19 mouse cellular contexts compared by ENCODE assay signal in the genomic region with DNA sequence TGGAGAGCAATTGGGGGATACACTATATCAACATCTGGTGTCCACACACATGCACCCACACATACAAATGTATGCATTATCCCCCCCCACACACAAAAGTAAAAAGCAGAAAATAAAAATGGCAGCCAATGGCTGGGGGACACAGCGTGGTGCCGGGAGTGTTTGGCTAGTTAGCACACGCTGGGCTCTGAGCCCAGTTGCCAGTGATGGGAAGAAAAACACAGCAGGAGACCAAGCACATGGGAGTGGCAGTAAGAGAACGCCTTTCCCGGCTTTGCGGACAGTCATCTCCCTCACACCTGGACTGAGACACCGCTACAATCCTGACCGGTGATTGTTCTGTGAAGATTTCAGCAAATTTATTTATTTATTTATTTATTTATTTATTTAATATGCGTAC. TPM values are rescaled to one million over a fixed set of nuclear protein-coding genes. Genes with fewer than 3 reads are reported as not detected.
DNase-seq lines count a peak whose midpoint lies in the region; ATAC-seq and TF ChIP-seq lines count a peak whose summit lies in the region.
"Had no signal": no experiment of that assay in that cellular context is flagged by ENCODE, and none has a peak within 500 bp of the region (broad histone marks: within the 10 kb centered on the region; RNA-seq: fewer than 3 reads in every experiment).

No protein-coding gene starts in this region.

- H3K9me3 ChIP-seq in forebrain, postnatal 0 days (ENCODE audit: low read length) = no peaks in the 10 kb centered on the region
- no peaks in the 10 kb centered on the region for H3K9me3 ChIP-seq in forebrain, embryonic 15.5 days
- H3K9me3 ChIP-seq: embryonic facial prominence, embryonic 15.5 days; midbrain, embryonic 13.5 days; neural tube, embryonic 15.5 days had no signal

- H3K9ac ChIP-seq in forebrain, postnatal 0 days = no peak overlapping the region
- H3K9ac ChIP-seq in forebrain, embryonic 15.5 days (replicated peaks) = no peak overlapping the region
- H3K9ac ChIP-seq: embryonic facial prominence, embryonic 15.5 days; midbrain, embryonic 13.5 days; neural tube, embryonic 15.5 days had no signal

- WGBS in forebrain, postnatal 0 days = 19% methylated on average over 9 of the region's 9 CpGs
- WGBS in forebrain, embryonic 15.5 days = 24% methylated on average over 9 of the region's 9 CpGs

- H3K4me1 ChIP-seq in forebrain, postnatal 0 days (ENCODE audit: insufficient read depth) = peaks cover 4% of the 10 kb centered on the region; the same call in 1 of the 2 replicates
- peaks cover 23% of the 10 kb centered on the region for H3K4me1 ChIP-seq in forebrain, embryonic 15.5 days

- no peak for ATAC-seq in forebrain, postnatal 0 days
- no peak for ATAC-seq in forebrain, embryonic 15.5 days (replicated peaks)
- ATAC-seq: inflammation-experienced regulatory T-cells, adult 6 months; lung, postnatal 0 days; midbrain, embryonic 13.5 days had no signal

- H3K4me3 ChIP-seq in forebrain, postnatal 0 days (ENCODE audit: low read depth, low read length) = no peak overlapping the region
- no peak overlapping the region for H3K4me3 ChIP-seq in forebrain, embryonic 15.5 days
- no peak overlapping the region for H3K4me3 ChIP-seq in layer of hippocampus, adult 2 months
- H3K4me3 ChIP-seq: embryonic facial prominence, embryonic 15.5 days; midbrain, embryonic 13.5 days; neural tube, embryonic 15.5 days had no signal

- H3K27me3 ChIP-seq in forebrain, postnatal 0 days (ENCODE audit: insufficient read depth, low read length) = no peaks in the 10 kb centered on the region
- no peaks in the 10 kb centered on the region for H3K27me3 ChIP-seq in forebrain, embryonic 15.5 days
- H3K27me3 ChIP-seq: embryonic facial prominence, embryonic 15.5 days; midbrain, embryonic 13.5 days; neural tube, embryonic 15.5 days had no signal

- H3K27ac ChIP-seq in forebrain, postnatal 0 days (ENCODE audit: low read depth, low read length) = no peak overlapping the region
- no peak overlapping the region for H3K27ac ChIP-seq in forebrain, embryonic 15.5 days (replicated peaks)
- no peak overlapping the region for H3K27ac ChIP-seq in layer of hippocampus, adult 2 months
- H3K27ac ChIP-seq: embryonic facial prominence, embryonic 15.5 days; midbrain, embryonic 13.5 days; neural tube, embryonic 15.5 days had no signal

- H3K4me2 ChIP-seq in forebrain, postnatal 0 days (ENCODE audit: low read depth) = no peak overlapping the region
- no peak overlapping the region for H3K4me2 ChIP-seq in forebrain, embryonic 15.5 days (replicated peaks)
- H3K4me2 ChIP-seq: embryonic facial prominence, embryonic 15.5 days; heart, embryonic 11.5 days; midbrain, embryonic 13.5 days; neural tube, embryonic 15.5 days had no signal

- peak; percentile 66 for DNase-seq in forebrain, postnatal 0 days
- DNase-seq in Muller cell, postnatal 12 days (ENCODE audit: inconsistent ontology term) = peak; percentile 66
- DNase-seq in brain, embryonic 14.5 days (ENCODE audit: low read depth) = peak; percentile 82
- DNase-seq in cerebellum, postnatal 25 days = peak; percentile 73 to 81
- DNase-seq in adrenal gland, adult 2 months = no peak
- DNase-seq in layer of hippocampus, adult 2 months (ENCODE audit: low spot score in 2 of 2) = no peak
- DNase-seq: heart, postnatal 10 days; kidney, adult 2 months; kidney, postnatal 14 days; liver; right cerebral cortex, postnatal 25 days; thymus, adult 18-20 months had no signal

- no peak for TF ChIP-seq CTCF in forebrain, postnatal 0 days (IDR thresholded peaks at IDR 0.05; ENCODE audit: low read depth)
- no peak for TF ChIP-seq CTCF in brain, embryonic 14.5 days (IDR thresholded peaks at IDR 0.05; ENCODE audit: borderline replicate concordance, extremely low read depth, insufficient read depth, insufficient read length)
- no peak for TF ChIP-seq CTCF in layer of hippocampus, adult 2 months (conservative IDR thresholded peaks at IDR 0.05)

- TF ChIP-seq POLR2A in brain, embryonic 14.5 days (IDR thresholded peaks at IDR 0.05; ENCODE audit: borderline replicate concordance, extremely low read depth, insufficient read depth, insufficient read length, poor library complexity, severe bottlenecking) = no peak

- peaks cover 33% of the 10 kb centered on the region for H3K36me3 ChIP-seq in forebrain, postnatal 0 days (ENCODE audit: insufficient read depth)
- H3K36me3 ChIP-seq in forebrain, embryonic 15.5 days = peaks cover 15% of the 10 kb centered on the region; the same call in 1 of the 2 replicates

RNA-seq across cellular contexts. Expression of gene Lrsam1, which starts 9.8 kb away (rescaled TPM):
- total RNA-seq in forebrain, postnatal 0 days (2014; rRNA removed) = 23.1 and 28.7 TPM in 2 replicates
- polyA plus RNA-seq in forebrain, postnatal 0 days (2015; fragmentation: Nextera tagmentation; extraction: Ambion mirVana) = 12.7 and 17.4 TPM in 2 replicates
- polyA plus RNA-seq in forebrain, embryonic 15.5 days (2015; fragmentation: Nextera tagmentation; extraction: Ambion mirVana) = 16.7 and 17.8 TPM in 2 replicates
- polyA plus RNA-seq in brain, embryonic 14.5 days (2012; rRNA removed) = 28.4 and 31.8 TPM in 2 replicates
- 10 to 100 TPM; 18.0 to 25.6 TPM for total RNA-seq in adrenal gland, adult 2 months (2021)
- polyA plus RNA-seq in adrenal gland, adult 2 months (2012; rRNA removed) = 24.8 and 26.0 TPM in 2 replicates
- total RNA-seq in layer of hippocampus, adult 2 months (2021) = 10 to 100 TPM; 36.8 to 37.9 TPM

RNA-seq across cellular contexts. Expression of gene Rpl12, which starts 9.9 kb away (rescaled TPM):
- 266 and 507 TPM in 2 replicates for total RNA-seq in forebrain, postnatal 0 days (2014; rRNA removed)
- 102 and 129 TPM in 2 replicates for polyA plus RNA-seq in forebrain, postnatal 0 days (2015; fragmentation: Nextera tagmentation; extraction: Ambion mirVana)
- 96.9 and 99.7 TPM in 2 replicates for polyA plus RNA-seq in forebrain, embryonic 15.5 days (2015; fragmentation: Nextera tagmentation; extraction: Ambion mirVana)
- 554 and 748 TPM in 2 replicates for polyA plus RNA-seq in brain, embryonic 14.5 days (2012; rRNA removed)
- total RNA-seq in adrenal gland, adult 2 months (2021) = 100 to 1,000 TPM; 136 to 149 TPM
- 146 and 165 TPM in 2 replicates for polyA plus RNA-seq in adrenal gland, adult 2 months (2012; rRNA removed)
- total RNA-seq in layer of hippocampus, adult 2 months (2021) = 100 to 1,000 TPM; 115 to 125 TPM

RNA-seq across cellular contexts. Expression of gene Slc2a8, which starts 10.6 kb away (rescaled TPM):
- total RNA-seq in forebrain, postnatal 0 days (2014; rRNA removed) = 18.9 and 26.9 TPM in 2 replicates
- 22.8 and 24.6 TPM in 2 replicates for polyA plus RNA-seq in forebrain, postnatal 0 days (2015; fragmentation: Nextera tagmentation; extraction: Ambion mirVana)
- polyA plus RNA-seq in forebrain, embryonic 15.5 days (2015; fragmentation: Nextera tagmentation; extraction: Ambion mirVana) = 20.9 and 21.3 TPM in 2 replicates
- polyA plus RNA-seq in brain, embryonic 14.5 days (2012; rRNA removed) = 26.9 and 40.6 TPM in 2 replicates
- 10 to 100 TPM; 14.1 to 23.9 TPM for total RNA-seq in adrenal gland, adult 2 months (2021)
- 525 and 573 TPM in 2 replicates for polyA plus RNA-seq in adrenal gland, adult 2 months (2012; rRNA removed)
- 10 to 100 TPM; 19.1 to 21.7 TPM for total RNA-seq in layer of hippocampus, adult 2 months (2021)

Comparison
In these comparisons a context has a peak if more than half of its experiments do, and no peak if none do; other contexts are left out.
1. DNase-seq: peak in forebrain, postnatal 0 days (single experiment), Muller cell, postnatal 12 days (single experiment), brain, embryonic 14.5 days (single experiment) and cerebellum, postnatal 25 days (2 of 2); none in adrenal gland, adult 2 months (single experiment) and layer of hippocampus, adult 2 months (0 of 2).
2. RNA of gene Slc2a8, which starts 10.6 kb away (polyA plus RNA-seq): 525 to 573 TPM in adrenal gland, adult 2 months; 26.9 to 40.6 TPM in brain, embryonic 14.5 days, 22.8 to 24.6 TPM in forebrain, postnatal 0 days and 20.9 to 21.3 TPM in forebrain, embryonic 15.5 days; every median in the first group is over 10 times any median in the second.